ENCODE assay signal across 25 mouse cellular contexts in the genomic region with DNA sequence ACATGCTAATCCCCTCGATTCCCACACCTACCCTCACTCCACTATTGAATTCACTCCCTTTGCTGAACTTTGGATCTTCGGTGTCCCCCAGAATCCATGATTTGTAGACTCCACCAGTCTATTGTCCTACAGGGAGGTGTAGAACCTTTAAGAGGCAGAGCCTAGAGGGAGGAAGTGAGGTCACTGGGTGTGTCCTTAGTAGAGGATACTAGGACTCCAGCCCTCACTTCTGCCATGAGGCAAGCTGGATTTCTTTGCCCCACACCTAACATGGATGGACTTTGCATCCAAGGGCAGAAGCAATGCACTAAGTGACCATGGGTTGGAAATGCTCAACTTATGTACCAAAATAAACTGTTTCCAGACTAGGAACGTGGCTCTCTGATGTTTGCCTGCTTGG. TPM values are rescaled to one million over a fixed set of nuclear protein-coding genes. Genes with fewer than 3 reads are reported as not detected.
DNase-seq lines count a peak whose midpoint lies in the region; ATAC-seq and TF ChIP-seq lines count a peak whose summit lies in the region.
"Had no signal": no experiment of that assay in that cellular context is flagged by ENCODE, and none has a peak within 500 bp of the region (broad histone marks: within the 10 kb centered on the region; RNA-seq: fewer than 3 reads in every experiment).

No protein-coding gene starts in this region.

- peaks cover 24% of the 10 kb centered on the region for H3K27me3 ChIP-seq in liver, postnatal 0 days (ENCODE audit: insufficient read depth, low read length)
- peaks cover 48% of the 10 kb centered on the region for H3K27me3 ChIP-seq in liver, embryonic 12.5 days (replicated peaks)
- peaks cover 18% of the 10 kb centered on the region for H3K27me3 ChIP-seq in G1E (ENCODE audit: insufficient read depth, low read length)
- H3K27me3 ChIP-seq in small intestine, adult 2 months (ENCODE audit: control insufficient read depth, insufficient read depth, low read length), result no peaks in the 10 kb centered on the region; the same call in 1 of the 2 replicates
- peaks cover 94% of the 10 kb centered on the region for H3K27me3 ChIP-seq in embryonic facial prominence, embryonic 10.5 days (replicated peaks; ENCODE audit: low read depth, poor library complexity, severe bottlenecking)

- no peak for DNase-seq in liver, postnatal 0 days
- DNase-seq in G1E (ENCODE audit: low spot score), result no peak
- DNase-seq in heart, adult 9 months (ENCODE audit: low spot score in 2 of 2), result no peak
- no peak for DNase-seq in cerebellum, adult 18-20 months
- DNase-seq in embryonic facial prominence, embryonic 10.5 days (ENCODE audit: low spot score), result no peak
- DNase-seq: adrenal gland, postnatal 10 days; cerebellum, adult 8-10 months; cerebellum, postnatal 36 days; gastrocnemius, postnatal 14 days; heart, postnatal 4 days; kidney, postnatal 10 days; right cerebral cortex, postnatal 14 days; thymus, postnatal 14 days had no signal

- WGBS in liver, postnatal 0 days (ENCODE audit: insufficient replicate concordance), result 75% methylated on average over 3 of the region's 3 CpGs
- WGBS in liver, embryonic 12.5 days (ENCODE audit: insufficient replicate concordance), result 75% methylated on average over 3 of the region's 3 CpGs
- 88% methylated on average over 3 of the region's 3 CpGs for WGBS in small intestine, adult 2 months
- 83% methylated on average over 3 of the region's 3 CpGs for WGBS in embryonic facial prominence, embryonic 10.5 days

- no peak for TF ChIP-seq POLR2A in small intestine, adult 2 months (IDR thresholded peaks at IDR 0.05; ENCODE audit: low read depth, low read length)

- peak; percentile 54 for ATAC-seq in liver, postnatal 0 days
- ATAC-seq in liver, embryonic 12.5 days, result no peak
- peak; percentile 22; the same call in 1 of the 2 replicates for ATAC-seq in G1E (ENCODE audit: extremely low read depth, insufficient number of reproducible peaks, low FRiP score, poor library complexity, severe bottlenecking)
- ATAC-seq in granulocyte monocyte progenitor cell, adult 5-6 weeks (replicated peaks; ENCODE audit: poor library complexity, severe bottlenecking), result 0 out of 2 replicates have a peak, but pooled peaks have one; percentile 33
- ATAC-seq: forebrain, embryonic 15.5 days had no signal

- H3K36me3 ChIP-seq in liver, postnatal 0 days (replicated peaks; ENCODE audit: insufficient read depth, low read length), result peaks cover 9% of the 10 kb centered on the region; the same call in 1 of the 2 replicates
- H3K36me3 ChIP-seq in liver, embryonic 12.5 days, result peaks cover 18% of the 10 kb centered on the region
- peaks cover 46% of the 10 kb centered on the region for H3K36me3 ChIP-seq in G1E (replicated peaks)
- peaks cover 5% of the 10 kb centered on the region for H3K36me3 ChIP-seq in small intestine, adult 2 months (ENCODE audit: control insufficient read depth, insufficient read depth, low read length)
- no peaks in the 10 kb centered on the region for H3K36me3 ChIP-seq in embryonic facial prominence, embryonic 10.5 days (replicated peaks)
- H3K36me3 ChIP-seq: forebrain, embryonic 15.5 days; heart, embryonic 15.5 days; limb, embryonic 12.5 days had no signal

- H3K4me1 ChIP-seq in liver, postnatal 0 days (ENCODE audit: insufficient read depth), result no peaks in the 10 kb centered on the region
- no peaks in the 10 kb centered on the region for H3K4me1 ChIP-seq in liver, embryonic 12.5 days
- H3K4me1 ChIP-seq in G1E (ENCODE audit: insufficient read depth, low read depth, low read length), result peaks cover 21% of the 10 kb centered on the region
- H3K4me1 ChIP-seq in small intestine, adult 2 months (ENCODE audit: control insufficient read depth, insufficient read depth, insufficient read length, low read length), result no peaks in the 10 kb centered on the region
- H3K4me1 ChIP-seq in embryonic facial prominence, embryonic 10.5 days, result peaks cover 16% of the 10 kb centered on the region
- H3K4me1 ChIP-seq: embryonic facial prominence, embryonic 15.5 days had no signal

- H3K4me3 ChIP-seq in liver, postnatal 0 days (ENCODE audit: low read depth, low read length), result no peak overlapping the region
- H3K4me3 ChIP-seq in liver, embryonic 12.5 days, result no peak overlapping the region
- no peak overlapping the region for H3K4me3 ChIP-seq in G1E (ENCODE audit: low read depth, low read length)
- no peak overlapping the region for H3K4me3 ChIP-seq in small intestine, adult 2 months (ENCODE audit: low read depth, low read length)
- H3K4me3 ChIP-seq in embryonic facial prominence, embryonic 10.5 days, result no peak overlapping the region
- H3K4me3 ChIP-seq: embryonic facial prominence, embryonic 15.5 days; forebrain, embryonic 15.5 days; heart, embryonic 15.5 days; layer of hippocampus, adult 2 months; limb, embryonic 12.5 days had no signal

- no peak for TF ChIP-seq EP300 in liver, postnatal 0 days (IDR thresholded peaks at IDR 0.05; ENCODE audit: low read depth)

- H3K4me2 ChIP-seq in liver, postnatal 0 days (ENCODE audit: low read depth, low read length), result no peak overlapping the region
- H3K4me2 ChIP-seq in liver, embryonic 12.5 days, result no peak overlapping the region
- H3K4me2 ChIP-seq: embryonic facial prominence, embryonic 15.5 days; forebrain, embryonic 15.5 days; heart, embryonic 15.5 days; hindbrain, embryonic 14.5 days; limb, embryonic 12.5 days; midbrain, embryonic 11.5 days had no signal

- TF ChIP-seq CTCF in liver, postnatal 0 days (IDR thresholded peaks at IDR 0.05; ENCODE audit: low read depth), result no peak
- no peak for TF ChIP-seq CTCF in G1E (IDR thresholded peaks at IDR 0.05; ENCODE audit: low read depth, low read length)
- no peak for TF ChIP-seq CTCF in small intestine, adult 2 months (IDR thresholded peaks at IDR 0.05; ENCODE audit: extremely low read depth, insufficient read length, insufficient replicate concordance, low read depth, low read length)

- no peak overlapping the region for H3K9ac ChIP-seq in liver, postnatal 0 days (replicated peaks)
- H3K9ac ChIP-seq in liver, embryonic 12.5 days, result no peak overlapping the region
- H3K9ac ChIP-seq: embryonic facial prominence, embryonic 15.5 days; forebrain, embryonic 15.5 days; heart, embryonic 15.5 days; hindbrain, embryonic 14.5 days; limb, embryonic 12.5 days; liver, embryonic 14.5 days had no signal

- no peak overlapping the region for H3K27ac ChIP-seq in liver, postnatal 0 days (ENCODE audit: low read depth)
- H3K27ac ChIP-seq in liver, embryonic 12.5 days, result no peak overlapping the region
- H3K27ac ChIP-seq in small intestine, adult 2 months (ENCODE audit: insufficient read depth, low read depth, low read length), result peak overlapping the region; percentile 10; the same call in 1 of the 2 replicates
- H3K27ac ChIP-seq in embryonic facial prominence, embryonic 10.5 days (replicated peaks), result no peak overlapping the region
- H3K27ac ChIP-seq: embryonic facial prominence, embryonic 15.5 days; forebrain, embryonic 15.5 days; heart, embryonic 15.5 days; hindbrain, embryonic 14.5 days; layer of hippocampus, adult 2 months; limb, embryonic 12.5 days; liver, embryonic 14.5 days; macrophage had no signal

- no peaks in the 10 kb centered on the region for H3K9me3 ChIP-seq in liver, postnatal 0 days (ENCODE audit: low read length)
- no peaks in the 10 kb centered on the region for H3K9me3 ChIP-seq in liver, embryonic 12.5 days (replicated peaks)
- no peaks in the 10 kb centered on the region for H3K9me3 ChIP-seq in G1E (replicated peaks)
- H3K9me3 ChIP-seq in embryonic facial prominence, embryonic 10.5 days, result no peaks in the 10 kb centered on the region
- H3K9me3 ChIP-seq: embryonic facial prominence, embryonic 15.5 days; forebrain, embryonic 15.5 days; heart, embryonic 15.5 days; limb, embryonic 12.5 days had no signal

RNA-seq across cellular contexts. Expression of gene Smug1, which starts 14.5 kb away (rescaled TPM):
- 3.6 and 3.8 TPM in 2 replicates for polyA plus RNA-seq in liver, postnatal 0 days (2015; fragmentation: Nextera tagmentation; extraction: Ambion mirVana)
- polyA plus RNA-seq in liver, embryonic 12.5 days (2016; fragmentation: Nextera tagmentation; extraction: Ambion mirVana), result 6.7 and 7.8 TPM in 2 replicates
- total RNA-seq in G1E (2014; fragmentation: Nextera tagmentation), result 7.8 and 10.6 TPM in 2 replicates
- 9.0 and 11.3 TPM in 2 replicates for total RNA-seq in G1E (2017)
- 3.6 and 5.0 TPM in 2 replicates for polyA plus RNA-seq in G1E (2012)
- total RNA-seq in granulocyte monocyte progenitor cell, adult 5-6 weeks (2014; fragmentation: Nextera tagmentation), result 3.3 and 4.7 TPM in 2 replicates
- 1.8 and 4.0 TPM in 2 replicates for total RNA-seq in granulocyte monocyte progenitor cell, adult 5-6 weeks (2017)
- polyA plus RNA-seq in small intestine, adult 2 months (2012; rRNA removed), result 9.1 and 9.8 TPM in 2 replicates
- 15.7 and 19.6 TPM in 2 replicates for polyA plus RNA-seq in embryonic facial prominence, embryonic 10.5 days (2016; fragmentation: Nextera tagmentation; extraction: Ambion mirVana)
